Mouse (Mus musculus) heart, postnatal 36 days (tissue): Measurements from ENCODE around the gene Kazn. TPM values are rescaled to one million over a fixed set of nuclear protein-coding genes. Genes with fewer than 3 reads are reported as not detected.

ENCODE experiments used
- DNase-seq, 2 experiments: peaks; one replicate each; pipeline ENCODE4 v3.0.0; 2021 to 2022
- intact Hi-C: fragments of 180-260 bp; cut with DNase I; formaldehyde crosslinking; loops from one replicate; pipeline ENCODE4 v1.15.1; 2025
- total RNA-seq, 2 experiments: library from RNA; stranded (reverse); gene quantifications; 2 replicates each; pipeline ENCODE4 v1.2.3; 2021

The Kazn gene
- total RNA-seq, 2 experiments from 2014 or later, result 3.4 to 3.6 TPM

- intact Hi-C loops, result no loop called here
- no peak for DNase-seq
Measured at GRCm38 (mm10) chr4:142242750-142243383, 3.7 kb upstream of the Kazn start.

DNA sequence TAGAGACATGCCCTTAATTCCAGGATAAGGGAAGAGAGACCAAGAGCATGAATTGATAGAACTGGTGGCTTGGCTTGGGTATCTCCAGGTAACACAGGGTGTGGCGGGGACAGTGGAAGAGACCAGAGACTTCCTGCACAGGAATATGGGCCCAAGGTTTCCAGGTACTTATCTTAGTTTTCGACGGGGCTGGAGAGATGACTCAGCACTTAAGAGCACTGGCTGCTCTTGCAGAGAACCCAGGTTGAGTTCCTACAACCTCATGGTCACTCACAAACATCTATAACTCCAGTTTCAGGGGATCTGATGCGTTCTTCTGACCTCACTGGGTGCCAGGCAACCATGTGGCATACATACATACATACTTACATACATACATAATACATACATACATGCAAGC lies 3.0 kb upstream of the Kazn start:
- intact Hi-C loops, result no loop called here
- DNase-seq, result no peak

GRCm38 (mm10) chr4:142240874-142241273 lies 1.7 kb upstream of the Kazn start:
- no peak for DNase-seq
- intact Hi-C loops, result no loop called here

DNA sequence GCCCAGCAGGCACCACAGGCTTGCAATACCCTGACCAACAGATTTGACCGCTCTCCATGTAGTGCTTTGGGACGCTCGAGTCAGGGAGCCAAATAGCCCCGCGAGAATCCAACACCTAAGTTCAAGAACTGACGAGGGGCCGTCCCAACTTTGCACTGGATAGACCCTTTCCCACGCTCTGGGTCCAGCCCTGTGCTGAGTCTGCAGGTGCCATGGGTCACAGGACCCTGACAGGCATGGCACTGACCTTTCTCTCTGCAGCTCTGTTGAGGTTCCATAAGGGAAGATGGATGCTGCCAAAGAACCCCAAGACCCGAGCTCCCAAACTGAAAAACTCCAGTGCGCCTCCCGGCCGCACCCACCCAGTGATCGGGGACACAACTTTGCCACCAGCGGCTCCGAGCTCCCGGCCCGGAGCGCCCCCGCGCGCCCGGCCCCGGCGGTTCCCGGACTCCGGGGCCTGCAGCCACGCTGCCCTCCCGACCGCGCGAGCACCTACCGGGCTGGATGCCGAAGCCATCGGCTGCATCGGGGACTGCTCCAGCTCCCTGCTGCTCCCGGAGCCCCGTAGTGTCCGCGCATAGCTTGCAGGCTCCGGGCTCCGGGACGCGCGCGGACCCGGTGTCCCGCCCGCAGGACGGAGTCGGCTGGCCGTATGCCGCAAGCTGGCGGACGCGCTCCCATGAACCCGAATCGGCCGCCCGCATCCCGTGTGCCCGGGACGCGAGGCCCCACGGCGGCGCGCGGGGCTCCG lies 538 bp downstream of the Kazn start:
- intact Hi-C loops, result loop anchor here (2.0 kb wide), 2 partner anchors 56 to 86 kb away; no protein-coding TSS in a partner anchor

GRCm38 (mm10) chr4:142238041-142238440 lies 1.2 kb downstream of the Kazn start:
- DNase-seq, result peak; percentile 39 to 45
- intact Hi-C loops, result loop anchor here (2.0 kb wide), 2 partner anchors 55 to 85 kb away; no protein-coding TSS in a partner anchor

More for the DNA sequence above, 538 bp downstream of the Kazn start:
- peak; percentile 70 to 78 for DNase-seq

GRCm38 (mm10) chr4:142236681-142237080 lies 2.5 kb downstream of the Kazn start:
- intact Hi-C loops, result no loop called here
- DNase-seq, result no peak

- DNase-seq, result no peak
- intact Hi-C loops, result no loop called here
Measured at GRCm38 (mm10) chr4:142235426-142235825, 3.8 kb downstream of the Kazn start.

DNA sequence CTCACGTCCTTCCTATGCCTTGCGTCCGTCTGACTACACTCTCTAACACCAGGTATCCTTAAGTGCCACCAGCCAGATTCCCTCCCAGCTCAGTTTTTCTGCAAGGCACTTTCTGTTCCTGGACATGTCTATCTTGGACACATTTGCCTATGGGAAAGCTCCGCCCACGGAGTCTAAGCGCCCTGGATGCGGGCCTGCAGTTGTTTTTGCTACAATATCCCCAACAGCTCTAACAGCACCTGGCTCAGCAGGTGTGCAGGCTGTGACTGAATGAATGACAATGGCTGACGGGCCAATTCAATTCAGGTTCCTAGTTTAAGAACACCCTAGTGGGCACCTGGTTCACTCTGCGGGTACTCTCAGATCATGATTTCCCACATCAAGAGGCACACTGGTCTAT lies 4.4 kb downstream of the Kazn start:
- no peak for DNase-seq
- intact Hi-C loops, result no loop called here

DNA sequence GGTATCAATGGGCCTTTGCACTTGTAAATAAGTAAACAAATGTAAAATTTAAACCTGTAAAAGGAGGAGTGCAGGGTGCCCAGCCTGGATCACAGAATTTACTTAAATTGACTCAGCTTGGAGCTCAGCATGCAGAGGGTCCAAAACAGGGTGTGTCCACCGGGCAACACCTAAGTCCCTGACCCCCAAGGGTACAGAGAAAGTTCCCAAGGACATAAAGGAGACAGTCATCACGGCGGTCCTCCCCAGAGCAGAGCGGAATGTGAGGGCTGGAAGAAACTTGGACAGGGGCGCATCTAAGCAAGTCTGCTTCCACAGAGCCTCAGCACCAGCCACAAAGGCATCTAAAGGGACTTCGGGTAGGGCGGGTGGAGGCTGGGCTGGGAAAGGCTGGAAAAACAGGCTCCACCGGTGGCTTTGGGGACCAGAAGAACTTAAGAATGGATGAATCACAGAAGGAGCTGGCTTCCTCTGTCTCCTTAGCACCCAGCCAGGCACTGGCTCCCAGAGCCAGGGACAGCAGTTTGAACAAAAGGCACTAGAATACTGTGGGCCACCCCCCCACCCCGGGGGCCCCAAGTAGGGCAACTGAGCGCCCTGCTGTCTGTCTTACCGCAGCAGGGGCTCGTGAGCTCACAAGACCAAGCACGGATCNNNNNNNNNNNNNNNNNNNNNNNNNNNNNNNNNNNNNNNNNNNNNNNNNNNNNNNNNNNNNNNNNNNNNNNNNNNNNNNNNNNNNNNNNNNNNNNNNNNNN lies 10.2 kb downstream of the Kazn start:
- no peak for DNase-seq
- intact Hi-C loops, result no loop called here

GRCm38 (mm10) chr4:142223898-142224645 lies 15.1 kb downstream of the Kazn start:
- DNase-seq, result no peak
- intact Hi-C loops, result no loop called here

- intact Hi-C loops, result no loop called here
- DNase-seq, result no peak
Measured at GRCm38 (mm10) chr4:142222385-142222784, 16.8 kb downstream of the Kazn start.

- intact Hi-C loops, result no loop called here
- no peak for DNase-seq
Measured at GRCm38 (mm10) chr4:142221757-142222072, 17.5 kb downstream of the Kazn start.

DNA sequence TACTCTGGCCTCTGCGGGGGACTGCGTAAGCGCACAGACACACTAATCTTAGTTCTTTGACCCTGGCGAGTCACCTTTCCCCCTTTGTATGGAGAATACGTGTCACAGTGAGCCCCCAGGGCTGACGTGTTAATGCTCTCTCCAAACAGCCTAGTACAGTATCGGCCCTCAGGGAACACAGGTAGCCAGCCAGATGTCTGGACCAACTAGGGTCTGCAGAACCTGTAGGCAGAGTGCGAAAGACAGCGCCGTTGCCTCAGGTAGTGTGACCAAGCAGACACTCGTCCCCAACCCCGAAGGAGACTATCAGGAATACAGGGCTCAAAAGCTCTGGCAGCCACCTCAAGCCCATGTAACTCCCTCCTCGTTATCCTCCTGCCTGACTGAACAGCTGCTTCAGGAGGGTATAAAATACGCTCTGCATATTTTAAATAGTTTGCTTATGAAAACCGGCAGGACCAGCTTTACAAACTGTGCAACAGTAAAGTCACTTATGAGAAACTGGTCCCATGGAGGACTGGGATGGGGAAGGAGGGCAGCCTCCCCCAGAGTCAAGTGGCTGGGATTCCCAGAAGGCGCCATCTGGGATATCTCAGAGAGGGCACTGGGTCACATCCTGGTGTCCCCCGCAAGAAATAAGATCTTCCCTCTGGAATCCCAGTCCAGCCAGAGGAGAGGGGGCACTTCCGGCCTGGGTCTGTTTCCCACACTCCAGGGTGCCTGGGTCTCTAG lies 18.0 kb downstream of the Kazn start:
- DNase-seq, result no peak

GRCm38 (mm10) chr4:142218997-142219396 lies 20.2 kb downstream of the Kazn start:
- no peak for DNase-seq
- intact Hi-C loops, result no loop called here

More for the DNA sequence above, 18.0 kb downstream of the Kazn start:
- intact Hi-C loops, result no loop called here

DNA sequence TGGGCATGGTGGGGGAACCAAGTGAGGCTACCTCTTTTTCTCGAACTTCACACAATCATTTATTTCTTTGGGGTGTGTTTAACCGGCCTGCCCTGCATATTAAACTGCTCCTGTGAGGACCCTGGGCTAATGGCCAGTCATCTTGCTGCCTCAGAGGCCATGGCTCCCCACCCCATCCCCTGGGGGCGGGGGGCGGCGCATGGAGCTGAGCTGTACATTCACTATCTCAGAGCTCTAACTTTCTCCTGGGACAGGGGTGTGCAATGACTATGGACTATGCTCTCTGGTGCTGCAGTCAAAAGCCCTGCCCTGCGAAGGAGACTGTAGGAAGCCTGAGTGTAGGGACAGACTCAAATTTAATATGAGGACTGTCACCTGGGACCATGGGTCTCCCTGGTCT lies 22.2 kb downstream of the Kazn start:
- intact Hi-C loops, result no loop called here
- DNase-seq, result no peak

- intact Hi-C loops, result no loop called here
- no peak for DNase-seq
Measured at GRCm38 (mm10) chr4:142215760-142216159, 23.4 kb downstream of the Kazn start.

DNA sequence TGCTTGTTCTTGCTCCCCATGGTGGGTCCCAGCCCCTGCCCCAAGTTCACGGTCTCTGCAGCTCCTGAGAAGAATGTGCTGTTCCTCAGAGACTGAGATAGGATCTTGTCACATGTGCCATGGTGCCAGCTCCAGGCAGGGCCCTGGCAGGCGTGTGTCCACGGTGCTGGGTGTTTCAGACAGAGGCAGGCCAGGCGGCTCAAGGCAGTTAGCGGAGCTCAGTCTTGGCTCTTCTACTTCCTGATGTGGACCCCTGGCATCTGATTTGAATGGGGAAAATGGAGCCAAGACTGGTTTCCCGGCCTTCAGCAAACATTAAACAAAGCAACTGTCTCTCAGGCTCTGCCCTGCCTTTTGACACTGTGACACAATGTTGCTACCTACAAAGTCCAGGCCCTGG lies 24.7 kb downstream of the Kazn start:
- intact Hi-C loops, result no loop called here

DNA sequence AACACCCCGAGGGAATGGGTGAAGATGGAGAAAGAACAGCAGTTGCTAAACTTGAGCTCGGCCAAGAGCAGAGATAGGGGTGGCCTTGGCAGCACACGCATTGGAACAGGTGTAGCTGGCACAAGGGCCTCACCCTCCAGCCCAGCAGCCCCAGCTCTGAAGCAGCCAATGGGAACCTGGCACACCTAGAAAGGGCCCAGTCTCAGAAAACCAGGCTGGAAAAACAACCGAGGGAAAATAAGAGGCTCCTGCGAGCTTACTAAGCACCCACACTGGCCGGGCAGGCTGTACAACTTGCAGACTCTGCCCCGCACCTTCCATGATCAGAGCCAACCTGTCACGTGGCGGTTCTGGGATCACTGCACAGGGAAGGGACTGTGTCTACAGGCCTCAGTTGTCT lies 26.8 kb downstream of the Kazn start:
- intact Hi-C loops, result no loop called here
- no peak for DNase-seq

More for the DNA sequence above, 24.7 kb downstream of the Kazn start:
- DNase-seq, result no peak

DNA sequence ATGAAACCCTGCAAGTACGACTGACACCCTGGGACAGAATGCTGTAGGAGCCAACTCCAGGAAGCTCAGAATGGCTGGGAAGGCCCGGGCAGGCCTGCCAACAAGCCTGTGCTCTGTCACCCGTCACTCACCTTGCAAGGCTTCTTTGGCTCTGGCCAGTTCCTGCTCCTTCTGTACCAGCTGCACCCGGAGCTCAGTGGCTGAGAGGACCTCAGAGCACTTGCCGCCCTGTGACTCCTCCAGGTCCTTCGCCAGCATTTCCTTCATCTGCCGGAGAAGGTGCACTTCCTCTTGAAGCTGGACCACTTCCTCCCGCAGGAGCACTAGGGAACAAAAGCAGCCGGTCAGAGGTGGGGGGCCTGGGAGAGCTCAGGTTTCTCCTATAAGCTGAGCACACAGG lies 29.3 kb downstream of the Kazn start:
- intact Hi-C loops, result loop anchor here (2.0 to 5.0 kb wide), 2 partner anchors 37 to 55 kb away; no protein-coding TSS in a partner anchor
- peak; percentile 44 to 55 for DNase-seq

GRCm38 (mm10) chr4:142209476-142209875 lies 29.7 kb downstream of the Kazn start:
- intact Hi-C loops, result loop anchor here (5.0 kb wide), 1 partner anchor 38 kb away; no protein-coding TSS in a partner anchor

More at GRCm38 (mm10) chr4:142209476-142209875, 29.7 kb downstream of the Kazn start:
- no peak for DNase-seq
